Mouse (Mus musculus) adrenal gland, adult 8-10 months (tissue): ENCODE measurements at regions not wholly inside any gene's neighbourhood (a gene's known extent, or its start where the extent isn't known, plus 50 kb on each side); places are given as distances from the start of the nearest gene placed in this dataset.
"Not testable (repeated sequence)": the region's sequence is repeated elsewhere in the genome, so short reads cannot be mapped to it uniquely, and the experiment has no call there.

Experiments
- DNase-seq: peaks from one replicate; pipeline ENCODE4 v3.0.0; 2022

DNA sequence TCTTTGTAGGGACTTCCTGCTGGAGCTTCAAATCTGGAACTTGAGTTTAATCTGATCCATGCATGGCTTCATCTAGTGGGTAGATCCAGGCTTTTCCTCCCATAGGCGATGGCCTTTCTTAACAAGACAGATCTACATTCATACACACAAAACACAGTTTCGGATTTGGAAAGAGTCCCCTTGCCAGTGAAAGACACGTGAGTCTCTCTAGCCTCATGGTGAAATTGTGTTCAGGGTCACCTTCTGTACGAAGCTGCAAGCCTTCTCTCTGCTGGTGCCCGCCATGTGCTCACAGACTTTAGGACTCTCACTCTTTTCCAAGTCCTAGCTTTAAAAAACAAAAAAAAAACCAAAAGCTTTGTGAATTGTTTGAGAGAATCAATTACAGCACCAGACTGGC, 51.4 kb upstream of the Dlx2 start:
- no peak for DNase-seq

DNA sequence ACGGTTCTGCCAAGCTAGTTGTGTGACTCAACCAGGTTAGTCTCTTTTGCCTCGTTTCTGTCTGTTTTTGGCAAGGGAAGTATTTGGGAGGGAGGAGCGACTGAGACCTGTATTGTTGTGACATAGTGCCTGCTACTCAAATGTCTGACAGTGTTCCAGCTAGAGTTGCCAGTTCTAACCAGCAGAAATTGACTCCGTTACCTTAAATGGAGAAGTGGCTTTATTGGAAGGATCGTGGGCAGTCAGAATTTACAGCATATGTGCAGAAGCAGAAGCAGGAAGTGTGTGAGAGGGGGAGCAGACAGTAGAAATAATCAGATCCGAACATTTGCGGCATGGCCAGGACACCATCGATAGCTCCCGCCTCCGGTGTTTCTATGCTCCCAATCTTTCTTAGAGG, 51.8 kb upstream of the Dlx2 start:
- DNase-seq = no peak

DNA sequence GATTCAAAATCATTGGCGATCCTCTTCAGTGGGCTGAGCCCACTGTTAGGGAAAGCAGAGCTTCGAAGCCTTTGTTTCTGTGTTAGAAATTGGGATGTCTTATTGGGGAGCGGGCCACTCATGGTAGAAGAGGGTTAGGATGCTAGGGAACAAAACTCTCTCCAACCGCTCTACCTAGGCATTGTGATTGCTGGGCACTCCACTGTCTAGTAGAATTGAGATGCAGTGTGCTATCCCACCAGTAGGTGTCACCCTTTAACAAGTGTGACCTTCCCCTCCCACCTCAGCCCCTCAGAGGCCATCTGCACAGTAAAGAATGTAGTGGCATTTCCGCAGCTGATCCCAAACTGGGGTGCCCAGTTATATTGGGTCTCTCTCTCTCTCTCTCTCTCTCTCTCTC, 52.2 kb upstream of the Dlx2 start:
- peak; percentile 67 for DNase-seq

DNA sequence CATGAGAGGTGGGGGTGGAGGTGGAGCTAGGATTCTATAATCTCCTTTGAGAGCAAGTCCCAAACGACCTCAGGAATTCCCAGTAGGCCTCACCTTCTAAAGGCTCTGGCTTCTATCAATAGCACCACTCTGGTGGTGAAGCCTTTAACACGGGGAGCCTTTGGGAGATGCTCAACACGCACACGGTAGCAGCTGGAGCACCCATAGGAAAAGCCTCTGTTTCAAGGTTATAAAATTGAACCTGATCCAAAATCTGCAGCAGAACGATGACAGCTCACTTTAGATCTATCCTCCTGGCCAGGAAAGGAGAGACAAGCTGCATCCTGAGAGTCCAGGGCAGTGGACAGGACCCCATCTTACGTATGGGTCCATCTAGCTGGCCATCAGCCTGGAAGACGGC, 53.7 kb upstream of the Dlx2 start:
- DNase-seq = no peak

DNA sequence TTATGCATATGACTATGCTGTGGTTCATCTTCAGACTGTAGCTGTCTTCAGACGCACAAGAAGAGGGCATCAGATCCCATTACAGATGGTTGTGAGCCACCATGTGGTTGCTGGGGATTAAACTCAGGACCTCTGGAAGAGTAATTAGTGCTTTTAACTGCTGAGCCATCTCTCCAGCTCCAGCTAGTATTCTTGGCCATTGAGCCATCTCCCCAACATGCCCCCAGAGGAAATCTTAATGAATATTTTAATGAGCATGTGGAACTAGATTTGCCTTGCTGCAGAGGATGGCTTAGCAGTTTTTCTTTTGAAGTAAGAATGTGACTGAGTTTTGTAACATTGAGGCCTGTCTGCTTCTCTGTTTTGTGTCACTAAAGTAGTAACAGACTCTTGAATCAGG, 54.4 kb upstream of the Dlx2 start:
- no peak for DNase-seq

DNA sequence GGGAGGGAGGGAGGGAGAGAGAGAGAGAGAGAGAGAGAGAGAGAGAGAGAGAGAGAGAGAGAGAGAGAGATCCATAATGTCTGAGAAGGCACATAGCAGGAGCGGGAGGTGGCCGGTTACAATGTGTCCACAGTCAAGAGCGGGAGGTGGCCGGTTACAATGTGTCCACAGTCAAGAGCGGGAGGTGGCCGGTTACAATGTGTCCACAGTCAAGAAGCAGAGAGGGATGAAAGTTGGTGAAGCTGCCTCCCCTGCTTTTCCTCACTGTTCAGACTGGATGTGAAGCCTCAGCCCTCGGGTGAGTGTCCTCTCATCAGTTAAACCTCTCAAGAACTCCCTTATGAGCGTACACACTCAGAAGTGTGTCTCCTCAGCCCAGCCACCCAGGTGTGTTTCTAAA, 57.2 kb upstream of the Dlx2 start:
- DNase-seq = not testable (repeated sequence)

DNA sequence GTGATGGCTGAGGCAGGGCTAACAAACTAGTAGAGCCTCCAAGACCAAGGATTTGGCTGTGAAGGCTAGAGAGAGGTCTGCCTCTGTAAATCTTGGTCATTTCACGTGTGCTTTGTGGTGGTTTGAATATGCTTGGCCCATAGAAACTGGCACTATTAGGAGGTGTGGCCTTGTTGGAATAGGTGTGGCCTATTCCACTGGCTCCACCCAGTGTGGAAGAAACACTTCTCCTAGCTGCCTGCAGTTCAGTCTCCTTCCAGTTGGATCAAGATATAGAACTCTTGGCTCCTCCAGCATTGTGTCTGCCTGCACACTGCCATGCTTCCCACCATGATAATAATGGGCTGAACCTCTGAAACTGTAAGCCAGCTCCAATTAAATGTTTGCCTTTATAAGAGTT, 59.1 kb upstream of the Dlx2 start:
- DNase-seq = no peak

DNA sequence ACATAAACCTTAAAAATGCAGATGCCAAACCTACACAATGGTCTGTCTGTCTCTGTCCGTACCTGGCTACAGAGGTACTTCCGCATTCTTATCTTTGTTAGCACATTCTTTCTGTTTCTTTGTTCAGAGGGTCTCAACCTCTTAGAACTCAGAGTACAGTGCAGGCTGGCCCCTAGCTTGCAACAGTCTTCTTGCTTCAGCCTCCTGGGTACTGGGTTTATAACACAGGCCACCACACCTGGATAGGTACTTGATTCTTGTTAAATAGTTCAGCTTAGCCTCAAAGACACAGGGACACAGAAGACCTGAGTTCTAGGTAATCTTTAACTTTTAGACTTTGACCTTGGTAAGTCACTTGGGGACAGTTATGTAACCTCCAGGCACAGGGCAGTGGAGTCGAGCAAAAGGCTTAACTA, 60.5 kb upstream of the Dlx2 start:
- no peak for DNase-seq

DNA sequence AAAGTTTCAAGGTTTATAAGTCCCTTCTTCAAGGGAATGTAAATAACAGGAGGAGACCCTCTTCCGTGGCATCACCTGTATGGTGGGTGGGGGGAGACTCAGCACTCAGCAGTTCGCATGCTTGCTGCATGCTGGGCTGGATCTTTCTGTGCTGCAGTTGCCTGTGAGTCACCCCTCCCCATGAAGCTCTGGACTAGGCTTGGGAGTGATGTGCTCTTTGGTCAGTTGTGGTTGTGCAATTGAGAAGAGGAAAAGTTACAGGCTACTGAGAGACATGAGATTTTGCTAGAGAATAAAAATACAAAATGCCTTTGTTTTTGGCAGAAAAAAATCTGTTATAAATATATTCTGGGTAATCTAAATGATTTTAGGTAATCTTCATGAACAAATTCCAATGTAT, 66.7 kb upstream of the Dlx2 start:
- no peak for DNase-seq

DNA sequence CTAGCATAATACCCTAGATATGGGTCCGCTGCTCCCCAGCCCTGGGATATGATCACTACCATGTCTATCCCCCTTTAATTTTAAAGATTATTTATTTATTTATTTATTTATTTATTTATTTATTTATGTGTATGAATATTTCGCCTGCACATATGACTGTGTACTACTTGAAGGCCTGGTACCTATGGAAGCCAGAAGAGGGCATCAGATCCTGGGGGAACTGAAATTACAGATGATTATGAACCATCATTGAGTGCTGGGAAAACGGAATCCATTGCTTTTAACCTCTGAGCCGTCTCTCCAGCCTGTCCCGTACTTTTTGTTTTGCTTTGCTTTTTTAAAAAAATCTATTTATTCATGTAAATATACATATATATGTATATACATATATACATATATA, 70.0 kb upstream of the Dlx2 start:
- no peak for DNase-seq

DNA sequence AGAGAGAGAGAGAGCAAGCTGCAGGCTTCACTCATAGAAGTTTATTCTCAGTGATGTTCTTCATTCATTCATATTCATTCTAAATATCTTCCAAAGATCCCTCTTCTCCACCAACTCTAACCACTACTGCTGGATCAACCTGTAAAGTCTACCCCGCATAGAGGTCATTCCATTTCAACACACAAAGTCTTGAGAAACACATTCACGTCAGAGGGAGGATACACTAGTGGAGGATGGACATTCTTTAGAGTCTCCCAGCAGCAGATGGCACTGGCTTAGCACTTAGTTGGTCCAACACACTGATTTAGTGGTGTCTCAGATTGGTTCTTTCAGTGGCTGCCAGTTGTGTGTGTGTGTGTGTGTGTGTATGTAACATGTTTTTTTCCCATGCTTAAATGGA, 74.9 kb upstream of the Dlx2 start:
- no peak for DNase-seq

DNA sequence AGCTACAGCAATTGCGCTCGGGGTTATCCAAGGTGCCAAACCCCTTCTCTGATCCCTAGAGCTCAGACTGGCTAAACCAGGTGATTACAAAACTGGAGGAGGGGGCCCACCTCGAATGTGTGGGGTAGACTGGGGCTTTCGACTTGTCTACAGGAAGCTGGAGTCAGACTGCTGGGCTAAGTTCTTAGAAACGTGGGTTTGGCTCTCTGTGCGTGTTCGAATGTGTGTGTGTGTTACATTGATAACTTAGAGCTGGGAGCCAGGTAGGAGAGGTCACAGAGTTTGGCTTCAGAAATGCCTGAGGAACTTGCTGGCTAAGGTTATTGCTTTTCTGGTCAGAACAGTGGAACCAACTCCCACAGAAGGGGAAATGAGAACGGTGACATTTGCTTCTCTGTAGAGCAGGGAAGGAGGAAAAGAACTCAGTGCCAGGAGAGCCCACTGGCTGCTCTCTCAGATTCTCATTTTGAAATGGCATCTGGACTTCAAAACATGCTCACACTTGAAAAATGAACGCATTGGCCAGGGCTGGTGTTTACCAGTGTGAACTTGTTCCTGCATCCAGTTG, 76.1 kb upstream of the Dlx2 start:
- DNase-seq = no peak

DNA sequence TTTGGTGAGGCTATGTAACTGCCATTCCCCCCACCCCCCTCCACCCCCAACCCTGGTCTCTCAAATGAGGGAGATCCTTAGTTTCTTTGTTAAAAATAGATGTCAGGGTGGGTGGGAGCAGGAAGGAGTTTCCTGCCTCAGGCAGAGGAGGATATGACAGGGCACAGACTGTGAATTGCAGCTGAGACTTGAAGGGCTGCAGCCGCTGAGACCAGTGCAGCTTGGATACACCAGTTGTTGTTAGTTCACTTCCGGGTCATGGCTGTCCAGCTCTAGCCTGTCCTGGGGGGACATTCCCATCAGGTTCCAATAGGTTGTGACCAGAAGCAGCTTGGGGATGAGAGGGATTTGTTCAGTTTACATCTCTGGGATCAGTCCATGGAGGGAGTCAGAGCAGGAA, 76.6 kb upstream of the Dlx2 start:
- DNase-seq = no peak

DNA sequence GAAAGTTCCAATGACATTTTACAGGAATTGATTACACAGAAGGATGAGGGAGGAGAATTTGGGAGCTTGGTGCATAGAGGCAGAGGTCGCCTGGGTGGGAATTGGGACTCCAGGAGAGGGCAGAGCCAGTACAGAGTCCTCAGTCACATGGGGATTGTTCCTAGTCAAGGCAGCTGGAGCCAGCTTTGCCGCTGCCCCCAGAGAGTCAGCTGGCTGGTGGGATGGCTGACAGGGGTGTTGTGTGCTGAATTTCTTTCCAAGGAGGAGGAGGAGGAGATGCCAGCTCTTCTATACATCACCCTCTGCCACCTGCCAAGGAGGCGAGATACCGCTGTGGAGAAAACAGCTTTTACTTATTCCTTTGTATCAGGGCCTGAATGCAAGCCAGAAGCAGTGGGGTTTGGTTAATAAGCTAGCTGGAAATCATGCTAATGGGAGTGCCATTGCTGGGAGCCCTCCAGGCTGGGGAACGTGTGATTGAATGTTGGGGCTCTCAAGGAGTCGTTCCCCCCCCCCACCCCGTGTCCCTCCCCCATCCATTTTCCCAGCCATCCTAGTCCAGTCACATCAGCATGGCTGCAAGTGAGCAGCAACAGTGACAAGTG, 78.8 kb upstream of the Dlx2 start:
- no peak for DNase-seq

DNA sequence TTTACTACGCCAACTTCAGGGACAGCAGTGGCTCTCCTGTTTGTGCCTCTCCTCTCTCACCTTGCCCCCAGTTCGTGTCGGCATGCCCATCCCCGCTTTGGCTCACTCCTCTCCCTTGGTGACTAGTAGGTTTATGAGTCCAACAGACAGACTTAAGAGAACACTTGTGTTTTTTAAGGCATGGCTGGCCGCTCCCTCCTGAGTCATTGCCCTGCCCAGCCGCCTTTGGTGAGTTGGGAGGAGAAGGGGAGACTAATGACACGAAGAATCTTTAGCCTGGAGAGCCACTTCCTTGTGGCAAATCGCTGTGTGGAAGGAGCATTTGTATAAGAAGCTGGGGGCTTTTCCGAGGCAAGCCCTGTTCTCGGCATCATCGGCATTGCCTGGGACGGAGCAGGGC, 79.8 kb upstream of the Dlx2 start:
- no peak for DNase-seq

DNA sequence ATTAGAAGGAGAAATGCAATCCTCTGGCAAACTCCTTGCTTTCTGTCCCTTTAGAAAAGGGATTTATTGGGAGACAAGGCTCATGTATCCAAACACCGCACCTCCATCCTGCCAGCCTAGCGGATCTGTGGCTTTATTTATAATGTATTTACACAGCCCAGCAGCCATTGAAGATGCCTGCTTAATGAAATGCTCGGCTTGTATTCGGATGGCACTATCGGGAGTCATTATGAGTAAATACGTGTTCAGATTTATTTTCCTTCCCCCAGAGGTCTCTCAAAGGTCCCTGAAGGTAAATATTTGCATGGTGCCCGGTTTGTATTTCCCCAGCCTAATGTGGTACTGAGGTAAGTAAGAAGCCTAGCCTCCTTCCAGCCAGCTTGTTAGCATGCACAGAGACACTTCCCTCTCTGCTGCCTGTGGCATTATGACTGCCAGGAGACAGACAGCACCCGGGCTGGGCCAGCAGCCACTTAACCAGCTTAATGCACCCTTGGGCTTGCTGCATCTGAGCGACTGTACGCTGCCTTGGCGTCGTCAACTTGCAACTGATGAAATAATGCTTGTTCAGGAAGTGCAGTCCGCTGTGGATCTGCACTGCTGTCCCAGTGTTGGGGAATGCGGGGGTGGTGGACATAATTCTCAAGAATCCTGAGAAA, 80.7 kb upstream of the Dlx2 start:
- no peak for DNase-seq

DNA sequence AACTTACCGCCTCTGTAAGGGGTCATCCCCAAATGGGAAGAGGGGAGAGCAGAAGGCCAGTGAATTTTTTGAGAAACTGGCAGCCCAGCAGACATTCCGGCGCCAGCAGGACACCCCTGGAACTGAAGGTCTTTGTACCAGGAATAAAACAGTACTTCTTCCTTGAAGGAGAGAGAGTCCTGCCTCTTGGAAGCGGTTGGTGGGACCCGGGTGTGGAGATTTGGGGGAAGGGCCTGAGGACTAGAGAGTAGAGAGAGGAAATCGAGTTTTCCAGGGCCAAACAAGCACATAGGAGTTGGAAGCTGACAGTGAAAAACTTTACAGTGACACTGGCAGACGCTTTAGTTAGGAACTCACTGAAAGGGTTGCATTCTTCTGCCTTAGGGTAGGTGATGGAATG, 82.3 kb upstream of the Dlx2 start:
- no peak for DNase-seq

DNA sequence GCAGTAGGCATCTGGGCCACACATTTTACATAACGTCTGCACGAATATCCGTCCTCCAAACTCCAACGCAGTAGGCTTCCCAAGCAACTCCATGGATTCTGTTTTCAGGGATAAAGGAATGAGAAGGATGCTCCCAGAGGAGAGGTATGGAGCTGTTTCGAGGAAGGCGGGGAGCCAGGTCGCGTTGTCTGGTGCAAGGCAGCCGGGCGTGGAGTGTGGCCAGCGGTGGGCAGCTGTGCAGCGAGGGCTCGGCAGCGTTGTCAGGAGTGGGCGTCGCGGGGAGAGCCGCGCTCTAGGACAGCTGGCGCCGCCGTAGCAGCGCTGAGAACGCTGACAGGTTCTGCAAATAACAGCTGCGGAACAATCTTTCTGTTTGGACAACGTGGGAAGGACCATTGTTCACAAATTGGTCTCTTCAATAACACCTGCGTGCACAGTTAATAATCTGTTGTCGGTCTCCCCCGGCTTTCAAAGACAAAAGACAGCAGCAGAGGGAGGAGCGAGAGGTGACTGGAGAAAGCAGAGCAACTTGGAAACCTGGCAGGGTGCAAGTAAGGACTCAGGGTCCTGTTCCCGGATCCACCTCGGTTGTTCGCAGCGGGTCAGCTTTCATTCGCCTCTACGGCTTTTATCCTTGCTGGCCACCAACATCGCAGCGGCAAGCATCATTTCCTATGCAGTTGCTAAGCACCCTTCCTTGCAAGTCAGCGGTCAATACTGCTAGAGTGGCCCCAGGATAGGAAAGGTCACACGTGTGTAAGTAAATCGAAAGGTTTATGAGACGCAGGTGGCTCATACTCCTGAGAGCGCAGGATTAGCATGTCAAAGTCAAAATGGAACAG, 83.0 kb upstream of the Dlx2 start:
- no peak for DNase-seq

DNA sequence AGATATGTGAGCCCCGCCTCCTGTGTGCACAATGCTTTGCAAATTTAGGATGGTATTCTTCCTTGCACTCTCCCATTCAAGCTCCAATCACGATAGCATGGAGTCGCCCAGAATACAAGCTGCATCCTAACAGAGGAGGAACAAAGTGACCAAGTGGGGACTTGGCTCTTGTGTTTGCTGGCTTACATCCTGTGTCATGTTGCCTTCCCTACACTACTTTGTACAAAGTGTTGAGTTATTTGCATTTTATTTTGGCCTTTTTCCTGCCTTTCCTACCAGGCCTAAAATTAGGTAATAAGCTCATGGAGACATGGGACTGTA, 83.5 kb upstream of the Dlx2 start:
- no peak for DNase-seq

DNA sequence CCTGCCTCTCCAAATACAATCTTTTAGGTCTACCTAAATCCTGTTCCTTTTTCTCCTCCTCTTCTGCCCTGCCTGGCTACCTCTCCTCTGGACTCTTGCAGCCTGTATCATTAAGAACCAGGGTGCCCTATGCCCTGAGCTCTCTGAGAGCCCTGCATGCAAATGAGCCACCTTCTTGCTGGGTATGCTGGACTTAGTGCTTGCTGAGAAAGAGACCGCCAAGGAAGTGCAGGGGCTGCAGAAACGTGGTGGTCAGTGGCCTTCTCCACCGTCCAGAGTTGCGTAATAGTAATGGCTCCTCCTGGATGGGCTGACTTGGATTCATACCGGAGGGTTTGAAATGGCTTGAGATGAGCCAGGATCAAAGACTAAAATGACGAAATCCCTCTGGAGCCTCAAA, 86.9 kb upstream of the Dlx2 start:
- no peak for DNase-seq

DNA sequence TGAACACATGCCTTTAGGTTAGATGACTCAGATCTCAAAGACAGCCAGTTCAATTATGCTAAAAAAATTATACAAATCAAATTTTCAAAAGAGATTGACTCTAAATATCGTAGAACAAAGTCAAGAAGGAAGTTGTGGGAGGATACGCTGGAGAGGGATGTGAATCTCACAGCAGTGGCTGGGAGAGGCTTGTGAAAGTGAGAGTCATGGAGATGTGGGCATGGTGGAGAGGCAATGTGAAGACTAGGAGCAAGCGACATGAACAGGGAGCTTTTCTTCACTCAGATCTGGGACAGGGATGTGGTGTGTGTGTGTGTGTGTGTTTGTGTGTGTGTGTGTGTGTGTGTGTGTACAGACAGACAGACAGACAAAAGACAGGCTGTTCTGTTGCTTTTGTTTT, 87.9 kb upstream of the Dlx2 start:
- no peak for DNase-seq

DNA sequence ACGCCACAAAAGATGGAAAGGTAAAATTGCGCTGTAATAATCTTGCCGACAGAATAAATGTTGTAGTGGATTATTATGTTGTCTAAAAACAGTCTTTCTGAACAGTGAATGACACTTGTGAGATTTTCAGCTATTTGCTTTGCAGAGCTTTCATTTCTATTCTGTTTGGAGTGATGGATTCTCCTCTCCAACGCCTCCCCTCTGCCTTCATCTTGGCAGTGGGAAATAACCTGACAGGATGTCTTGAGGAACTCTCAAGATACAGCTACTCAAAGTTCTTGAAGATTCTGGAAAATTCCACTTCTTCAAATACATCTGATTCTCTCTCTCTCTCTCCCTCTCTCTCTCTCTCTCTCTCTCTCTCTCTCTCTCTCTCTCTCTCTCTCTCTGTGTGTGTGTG, 89.6 kb upstream of the Dlx2 start:
- no peak for DNase-seq

DNA sequence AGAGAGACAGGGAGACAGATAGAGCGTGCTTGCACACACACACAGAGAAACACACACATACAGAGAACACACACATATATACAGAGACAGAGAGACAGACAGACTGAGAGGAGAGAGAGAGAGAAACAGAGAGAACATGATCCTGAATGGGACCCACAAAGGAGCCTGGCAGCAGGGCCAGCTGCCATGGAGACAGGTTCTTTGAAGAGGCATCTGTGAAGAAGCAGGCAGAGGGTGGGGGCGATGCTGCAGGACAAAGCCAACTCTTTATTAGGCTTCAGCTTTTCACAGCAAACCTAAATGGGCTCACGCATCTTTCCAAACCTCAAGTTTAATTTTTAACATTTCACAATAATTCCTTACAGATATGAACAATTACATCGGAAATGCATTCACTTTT, 90.0 kb upstream of the Dlx2 start:
- no peak for DNase-seq

DNA sequence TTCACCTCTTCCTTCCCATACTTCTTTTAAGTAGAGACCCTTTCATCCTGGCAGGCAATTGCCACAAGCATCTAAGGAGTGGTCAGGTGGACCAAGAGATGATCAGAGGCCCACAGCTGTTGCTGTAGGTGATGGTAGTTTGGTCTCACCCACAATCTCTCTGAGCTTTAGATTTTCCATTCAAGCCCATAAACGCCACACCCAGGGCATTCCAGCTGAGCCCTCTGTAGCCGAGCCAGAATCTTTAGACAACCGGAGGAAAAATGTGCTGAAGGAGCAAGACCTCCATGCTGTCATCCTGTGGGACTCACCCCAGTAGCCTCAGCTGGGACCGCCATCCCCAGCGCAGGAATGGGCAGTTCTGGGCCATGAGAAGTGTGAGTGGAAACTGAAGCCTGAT, 93.7 kb upstream of the Dlx2 start:
- DNase-seq = no peak
